Mouse (Mus musculus): ENCODE data around the gene Siah1a.

The Siah1a gene

DNA sequence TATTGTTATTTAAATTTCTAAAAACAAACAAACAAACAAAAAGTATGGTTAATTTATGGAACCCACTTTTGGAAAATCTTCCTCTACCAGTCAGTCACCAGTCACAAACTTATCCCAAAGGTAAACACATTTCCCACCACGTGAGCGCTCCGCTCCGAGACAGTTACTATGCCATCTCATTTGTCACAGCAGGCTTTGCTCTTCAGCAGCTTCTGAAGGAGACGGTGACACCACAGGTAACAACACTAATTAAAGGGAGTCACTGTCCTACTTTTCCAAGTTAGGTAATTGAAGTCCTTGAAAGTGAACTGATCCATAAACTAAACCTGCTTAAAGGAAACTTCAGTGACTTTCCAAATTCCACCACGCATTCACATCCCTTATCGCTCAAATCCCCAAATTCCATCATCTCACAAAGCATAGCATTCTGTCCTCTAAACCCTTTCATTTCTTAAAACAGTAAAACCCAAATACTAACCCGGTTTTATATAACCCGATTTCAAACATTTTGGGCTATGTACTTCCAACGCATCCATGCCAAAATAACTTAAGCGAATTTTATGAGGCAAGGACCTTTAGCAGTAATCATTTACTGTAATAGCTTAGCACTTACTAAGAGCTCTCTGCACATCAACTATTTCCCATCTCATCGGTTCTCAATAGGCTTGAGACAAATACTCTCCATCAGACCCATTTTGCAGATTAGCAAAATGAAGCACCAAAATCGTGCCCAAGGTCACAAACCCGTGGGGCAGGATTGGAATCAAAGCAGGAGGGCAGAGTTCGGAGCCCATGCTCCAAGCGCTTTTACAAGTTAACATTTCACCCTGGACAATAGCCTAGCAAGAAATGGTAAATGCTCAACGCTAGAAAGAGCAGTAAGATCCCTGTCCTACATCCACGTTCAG is 1.2 kb downstream of the Siah1a start:
- DNase-seq: no peak

DNA sequence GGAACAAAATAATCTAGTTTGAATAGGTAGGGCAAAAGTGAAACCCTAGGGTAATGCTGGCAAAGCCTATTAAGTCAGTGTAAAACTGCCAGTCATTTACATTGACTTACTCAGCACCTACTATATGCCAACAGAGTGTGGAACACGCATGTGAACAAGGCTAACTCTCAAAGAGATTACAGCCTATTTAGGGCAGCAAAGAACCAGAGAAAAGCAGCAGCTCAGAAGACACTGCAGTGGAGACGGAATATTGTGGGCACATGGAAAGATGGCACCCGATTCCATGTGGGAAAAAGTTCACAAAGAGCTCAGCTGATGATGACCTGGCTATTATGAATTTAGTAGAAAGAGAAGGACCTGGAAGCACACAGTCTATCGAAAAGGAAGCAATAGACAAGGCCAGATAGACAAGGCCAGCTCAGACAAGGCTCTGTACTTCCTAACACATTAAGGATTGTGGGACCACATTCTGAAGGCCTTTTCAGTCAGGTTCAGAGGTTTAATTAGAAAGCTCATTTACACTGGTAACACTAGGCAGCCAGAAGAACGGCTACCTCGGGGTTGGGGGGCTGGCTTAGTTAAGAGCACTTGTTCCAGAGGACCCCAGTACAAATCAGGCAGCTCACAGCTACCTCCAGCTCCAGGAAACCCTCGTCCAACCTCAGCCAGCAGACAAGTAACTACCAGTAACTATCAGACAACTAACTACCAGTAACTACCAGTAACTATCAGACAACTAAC is 3.0 kb downstream of the Siah1a start:
- DNase-seq: no peak

DNA sequence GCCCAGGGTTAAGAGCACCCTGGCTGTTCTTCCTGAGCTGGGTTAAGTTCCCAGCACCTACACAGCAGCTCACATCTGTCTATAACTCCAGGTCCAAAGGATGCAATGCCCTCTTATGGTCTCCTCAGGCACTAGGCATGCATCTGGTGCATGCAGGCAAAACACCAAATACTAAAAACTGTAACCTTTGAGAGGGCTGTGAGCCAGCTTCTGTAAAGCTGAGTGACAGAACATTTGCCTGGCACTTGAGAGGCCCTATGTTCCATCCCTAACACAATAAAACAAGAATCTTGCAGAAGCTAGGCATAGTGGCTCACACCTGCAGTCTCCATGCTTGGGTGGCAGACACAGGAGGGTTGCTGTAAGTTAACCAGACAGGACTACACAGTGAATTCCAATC is 4.1 kb downstream of the Siah1a start:
- DNase-seq: no peak

GRCm38 (mm10) chr8:86740899-86741298 is 4.8 kb downstream of the Siah1a start:
- DNase-seq: no peak

DNA sequence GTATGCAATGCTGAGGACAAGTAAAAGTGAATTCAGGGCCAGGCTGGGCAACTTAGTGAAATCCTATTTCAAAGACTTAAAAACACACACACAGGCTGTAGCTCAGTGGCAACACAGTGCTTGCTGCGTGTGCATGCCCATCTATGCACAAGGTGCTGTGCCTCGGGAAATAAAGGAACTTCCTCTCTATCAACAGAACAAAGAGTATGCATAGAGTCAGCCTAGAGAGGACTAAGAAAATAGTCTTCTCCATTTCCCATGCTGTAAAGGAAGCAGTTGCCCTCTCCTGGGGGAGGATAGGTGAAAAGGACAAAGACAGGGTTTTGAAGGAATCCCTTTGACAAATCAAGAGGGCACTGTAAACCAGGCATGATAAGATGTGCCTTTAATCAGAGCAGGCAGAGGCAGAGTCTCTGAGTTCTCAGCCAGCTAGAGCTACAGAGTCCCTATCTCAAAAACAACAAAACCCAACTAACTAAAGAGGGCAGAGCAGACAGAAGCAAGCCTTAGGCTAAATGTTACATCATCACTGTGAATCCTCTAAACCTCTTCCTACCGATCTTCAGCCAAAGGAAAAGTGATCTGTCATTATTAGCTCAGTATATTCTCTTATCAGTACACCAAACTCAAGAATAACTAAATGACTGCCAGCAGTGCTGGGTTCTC is 10.2 kb downstream of the Siah1a start:
- DNase-seq: no peak

DNA sequence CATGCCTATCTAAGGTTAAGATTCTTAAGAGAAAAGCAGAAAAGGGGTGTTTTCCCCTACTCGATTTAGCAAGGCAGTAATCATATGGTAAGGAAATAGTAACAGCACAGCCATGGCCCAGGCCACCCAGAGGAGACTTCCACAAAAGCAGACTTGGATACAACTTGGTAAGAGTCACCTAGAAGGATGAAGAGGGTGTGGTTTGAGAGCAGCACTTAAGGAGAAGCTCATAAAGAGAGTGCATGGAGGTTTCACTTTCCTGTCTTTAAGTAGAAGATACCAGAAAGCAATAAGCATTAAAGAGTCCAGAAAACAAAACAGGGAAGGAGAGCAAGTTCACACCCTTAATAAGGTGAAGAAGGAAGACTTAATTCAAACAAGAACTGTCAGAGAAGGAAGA is 10.8 kb downstream of the Siah1a start:
- DNase-seq: no peak

GRCm38 (mm10) chr8:86734171-86734570 is 11.6 kb downstream of the Siah1a start:
- no peak for DNase-seq

DNA sequence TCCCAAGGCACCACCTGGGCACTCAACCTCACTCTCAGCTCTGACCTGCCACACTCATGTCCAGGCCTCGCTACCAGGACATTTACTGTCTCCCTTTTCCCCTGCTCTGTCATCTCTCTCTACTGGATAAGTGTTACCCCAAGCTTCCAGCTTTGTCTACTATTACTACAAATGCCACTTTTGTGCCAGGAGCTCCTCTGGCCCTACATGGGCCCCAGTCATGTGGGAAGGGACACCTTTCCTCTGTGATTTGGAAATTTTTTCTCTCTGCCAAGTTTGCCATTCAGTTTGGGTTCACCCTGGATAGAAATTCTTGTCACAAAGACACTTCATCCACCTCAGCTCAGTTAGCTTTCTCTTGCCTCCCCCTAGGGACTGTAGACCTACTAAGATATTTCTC is 14.9 kb downstream of the Siah1a start:
- DNase-seq: no peak

DNA sequence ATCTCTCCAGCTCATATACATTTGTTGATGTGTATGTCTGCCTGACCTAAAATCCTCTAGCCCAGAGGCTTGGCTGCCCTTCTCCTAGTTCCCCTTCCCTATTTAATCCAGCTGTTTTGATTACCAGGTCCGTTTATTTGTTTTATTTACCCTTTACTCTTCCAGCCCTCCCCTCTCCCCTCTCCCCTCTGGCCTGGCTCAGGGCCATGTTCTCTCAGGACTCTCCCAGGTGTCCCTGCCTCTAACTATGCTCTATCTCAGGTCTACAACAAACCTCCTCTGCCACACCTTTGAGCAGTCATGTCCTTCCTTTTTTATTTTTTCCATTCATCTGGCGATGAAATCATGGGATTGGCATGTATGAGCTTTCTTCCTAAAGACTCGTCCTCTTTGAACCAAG is 15.4 kb downstream of the Siah1a start:
- no peak for DNase-seq

GRCm38 (mm10) chr8:86728224-86728950 is 17.3 kb downstream of the Siah1a start:
- no peak for DNase-seq

DNA sequence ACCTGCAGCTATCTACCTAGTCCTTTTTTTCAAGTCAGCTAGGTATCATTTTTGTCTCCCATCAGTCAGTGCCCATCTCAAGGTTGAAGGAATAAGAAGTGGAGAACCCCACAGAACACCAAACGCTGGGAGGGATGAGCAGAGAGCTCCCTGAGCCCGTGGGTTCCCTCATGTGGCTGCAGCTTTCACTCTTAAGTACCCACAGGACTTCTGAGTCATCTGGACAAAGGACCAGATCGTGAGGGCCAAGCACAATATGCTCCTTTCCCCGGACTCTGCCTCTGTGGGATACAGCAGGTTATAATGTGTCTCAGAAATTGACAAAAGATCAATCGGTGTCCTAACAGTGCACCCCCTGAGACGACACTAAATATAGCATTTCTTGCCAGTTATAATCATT is 18.8 kb downstream of the Siah1a start:
- DNase-seq: no peak

- no peak for DNase-seq
Observed at GRCm38 (mm10) chr8:86721490-86721889, 24.2 kb downstream of the Siah1a start.

DNA sequence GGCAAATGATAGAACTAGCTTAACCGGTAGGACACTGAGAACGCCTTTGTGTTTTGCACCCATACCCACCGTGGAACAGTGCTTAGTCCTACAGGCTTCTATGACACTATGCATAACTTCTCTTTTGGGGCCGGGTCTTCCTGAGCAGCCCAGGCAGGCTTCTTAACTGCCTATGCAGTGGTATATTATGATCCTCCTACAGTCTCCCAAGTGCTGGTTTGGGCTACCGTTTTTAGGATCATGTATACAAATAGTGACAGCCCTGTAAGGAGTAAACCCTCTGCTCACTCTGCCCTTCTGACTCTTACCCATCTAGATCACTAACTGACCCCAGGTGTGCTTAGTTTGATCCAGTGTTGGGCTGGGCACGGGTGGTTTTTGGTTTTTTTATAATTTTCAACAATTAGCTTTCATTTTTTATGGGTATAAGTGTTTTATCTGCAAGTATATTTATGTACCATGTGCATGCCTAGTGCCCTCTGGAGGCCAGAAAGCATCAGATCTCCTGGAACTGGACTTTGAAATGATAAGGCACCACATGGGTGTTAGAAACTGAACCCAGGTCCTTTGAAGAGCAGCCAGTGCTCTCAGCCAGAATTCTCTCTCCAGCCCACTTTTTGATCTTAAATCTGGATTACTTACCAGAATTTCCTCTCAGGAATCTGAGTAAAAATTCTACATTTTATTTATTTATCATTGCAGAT is 24.8 kb downstream of the Siah1a start:
- no peak for DNase-seq

- DNase-seq: no peak
Observed at GRCm38 (mm10) chr8:86719368-86719767, 26.4 kb downstream of the Siah1a start.

- no peak for DNase-seq
Observed at GRCm38 (mm10) chr8:86718332-86718994, 27.3 kb downstream of the Siah1a start.

DNA sequence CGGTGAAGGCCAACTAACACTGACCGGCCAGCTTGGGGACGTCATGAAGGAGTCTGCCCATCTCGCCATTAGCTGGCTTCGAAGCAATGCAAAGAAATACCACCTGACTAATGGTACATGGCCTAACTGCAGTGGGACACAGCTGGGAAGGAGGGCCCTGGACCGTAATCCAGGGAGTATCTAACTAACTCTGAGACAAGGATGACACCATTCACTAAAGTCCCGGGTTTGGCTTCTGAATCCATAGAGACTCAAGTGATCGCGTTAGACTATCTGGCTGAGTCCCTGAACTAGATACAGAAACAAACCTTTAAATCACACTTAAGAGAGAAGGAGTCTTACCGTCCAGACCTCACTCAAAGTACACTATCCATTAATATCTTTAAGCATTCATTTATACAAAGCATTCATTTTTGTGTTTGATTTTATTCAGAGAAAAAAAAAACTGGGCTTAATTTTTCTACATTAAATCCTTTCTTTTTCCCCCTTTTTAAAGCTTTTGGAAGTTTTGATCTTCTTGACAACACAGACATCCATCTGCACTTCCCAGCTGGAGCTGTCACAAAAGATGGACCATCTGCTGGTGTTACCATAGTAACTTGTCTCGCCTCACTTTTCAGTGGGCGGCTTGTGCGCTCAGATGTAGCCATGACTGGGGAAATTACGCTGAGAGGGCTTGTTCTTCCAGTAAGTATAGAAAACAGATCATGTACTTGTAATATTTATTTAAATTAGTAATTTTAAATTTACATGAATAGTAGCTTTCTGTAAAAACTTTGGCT is 32.1 kb downstream of the Siah1a start:
- peak; percentile 41 for DNase-seq

DNA sequence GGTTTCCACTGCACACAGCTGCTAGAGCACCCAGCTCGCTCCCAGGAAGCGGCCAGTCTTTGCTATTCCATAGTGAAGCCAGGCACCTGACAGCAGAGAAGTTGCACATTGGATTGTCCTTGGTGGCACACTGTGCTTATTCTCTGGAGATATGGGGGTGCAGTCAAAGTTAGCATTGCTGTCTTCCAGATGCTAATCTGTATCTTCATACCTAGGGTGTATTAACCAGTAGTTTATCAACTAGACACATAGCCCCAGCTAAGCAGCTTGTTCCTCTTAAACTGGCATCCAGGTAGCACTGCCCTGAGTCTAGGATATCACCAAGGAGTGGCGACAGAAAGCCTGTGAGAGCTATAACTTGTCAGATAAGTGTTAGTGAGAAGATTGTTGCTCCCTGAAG is 33.1 kb downstream of the Siah1a start:
- no peak for DNase-seq

DNA sequence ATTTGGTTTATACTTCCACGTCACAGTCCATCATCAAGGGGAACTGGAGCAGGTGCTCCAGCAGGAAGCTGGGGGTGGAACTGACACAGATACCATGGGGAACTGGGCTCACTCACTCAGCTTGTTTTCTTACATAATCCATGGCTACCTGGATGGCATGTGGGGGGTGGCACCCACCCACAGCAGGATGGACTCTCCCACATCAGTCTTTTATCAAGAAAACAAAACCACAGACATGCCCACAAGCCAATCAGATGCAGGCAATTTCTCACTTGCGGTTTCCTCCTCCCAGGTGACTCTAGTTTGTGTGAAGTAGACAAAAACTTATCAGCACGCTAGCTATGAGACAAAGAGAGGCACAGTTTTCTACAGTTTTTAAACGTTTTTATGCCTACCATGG is 37.9 kb downstream of the Siah1a start:
- DNase-seq: no peak

GRCm38 (mm10) chr8:86706756-86707155 is 39.0 kb downstream of the Siah1a start:
- DNase-seq: no peak

DNA sequence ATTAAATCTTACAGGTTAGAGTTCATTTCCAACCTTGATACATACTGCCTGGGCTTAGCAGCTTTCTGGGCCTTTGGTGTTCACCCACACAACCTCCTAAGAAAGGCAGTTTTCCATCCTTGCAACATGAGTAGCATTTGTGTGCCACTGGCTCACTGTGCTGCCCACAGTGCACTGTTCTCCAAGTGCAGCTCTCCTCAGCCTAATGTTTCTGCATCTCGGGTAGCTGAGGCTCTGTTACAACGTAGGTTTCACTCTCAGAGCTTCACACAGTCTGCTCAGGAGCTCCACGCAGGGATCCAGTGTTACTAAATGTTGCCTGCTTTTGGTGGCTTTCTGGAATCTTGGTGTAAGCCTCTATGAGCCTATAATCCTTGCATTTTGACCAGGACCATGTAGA is 40.4 kb downstream of the Siah1a start:
- no peak for DNase-seq

DNA sequence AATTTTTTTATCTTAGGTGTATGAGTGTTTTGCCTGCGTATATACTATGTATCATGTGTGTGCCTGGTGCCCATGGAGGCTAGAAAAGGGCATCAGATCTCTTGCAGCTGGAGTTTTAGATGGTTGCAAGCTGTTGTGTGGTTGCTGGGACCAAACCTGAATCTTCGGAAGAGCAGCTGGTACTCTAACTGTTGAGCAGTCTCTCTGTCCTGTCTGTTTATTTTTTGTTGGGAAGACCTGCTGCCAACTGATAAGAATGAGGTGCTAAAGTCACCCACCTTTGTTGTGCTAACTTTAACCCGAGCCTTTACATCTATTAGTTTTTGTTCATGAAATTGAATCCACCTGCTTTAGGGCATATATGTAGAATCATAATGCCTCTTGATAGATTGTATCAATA is 43.3 kb downstream of the Siah1a start:
- DNase-seq: no peak
